Mouse (Mus musculus) erythroblast, adult 5-6 weeks (primary cell): ENCODE data around the gene Cd7. TPM values are rescaled to one million over a fixed set of nuclear protein-coding genes. Genes with fewer than 3 reads are reported as not detected.
"Not testable (repeated sequence)": the region's sequence is repeated elsewhere in the genome, so short reads cannot be mapped to it uniquely, and the experiment has no call there.

Experiments
- ATAC-seq: replicated peaks from 2 replicates; pipeline ENCODE4 v1.8.0; 2016; ENCODE audit warnings: moderate number of reproducible peaks, mild to moderate bottlenecking, moderate TSS enrichment, inconsistent platforms; ENCODE audit not compliant: poor library complexity, low FRiP score, severe bottlenecking
- total RNA-seq, 2 experiments: library from RNA; stranded (forward) in 1 of 2; stranded (reverse) in 1 of 2; fragments of 150-400 nt in 1 of 2; fragments of 200-764, 138-1000 nt in 1 of 2; gene quantifications; 2 replicates each; pipeline versions ENCODE4 v1.2.3 to v1.2.4; 2015 to 2017; ENCODE audit warnings: low replicate concordance in 2 of 2

The Cd7 gene
- total RNA-seq, 2 experiments from 2014 or later: 4.8 TPM; not detected in 1

- ATAC-seq: no peak
These were observed 12.6 kb upstream of the Cd7 start for GRCm38 (mm10) chr11:121051793-121052192.

- ATAC-seq: no peak
These were observed 10.6 kb upstream of the Cd7 start for GRCm38 (mm10) chr11:121049840-121050239.

- no peak for ATAC-seq
These were observed 8.7 kb upstream of the Cd7 start for GRCm38 (mm10) chr11:121047826-121048399.

GRCm38 (mm10) chr11:121045286-121045685 lies 6.1 kb upstream of the Cd7 start:
- no peak for ATAC-seq

- not testable (repeated sequence) for ATAC-seq
These were observed 3.8 kb upstream of the Cd7 start for GRCm38 (mm10) chr11:121043025-121043424.

- no peak for ATAC-seq
These were observed 3.3 kb upstream of the Cd7 start for GRCm38 (mm10) chr11:121042480-121042879.

- no peak for ATAC-seq
These were observed 2.4 kb upstream of the Cd7 start for GRCm38 (mm10) chr11:121041636-121042035.

- ATAC-seq: peak; percentile 61
These were observed 2.0 kb upstream of the Cd7 start for GRCm38 (mm10) chr11:121041212-121041611.

GRCm38 (mm10) chr11:121038366-121039240 lies 615 bp downstream of the Cd7 start:
- no peak for ATAC-seq

- no peak for ATAC-seq
These were observed 6.1 kb downstream of the Cd7 start for GRCm38 (mm10) chr11:121033118-121033517.

- ATAC-seq: 0 out of 2 replicates have a peak, but pooled peaks have one; percentile 42
These were observed 12.0 kb downstream of the Cd7 start for GRCm38 (mm10) chr11:121027259-121027658.

GRCm38 (mm10) chr11:121024163-121024562 lies 15.1 kb downstream of the Cd7 start:
- ATAC-seq: no peak

GRCm38 (mm10) chr11:121019501-121019900 lies 19.7 kb downstream of the Cd7 start:
- no peak for ATAC-seq

GRCm38 (mm10) chr11:121017703-121018102 lies 21.5 kb downstream of the Cd7 start:
- ATAC-seq: peak; percentile 75

- ATAC-seq: no peak
These were observed 23.7 kb downstream of the Cd7 start for GRCm38 (mm10) chr11:121015472-121015871.

GRCm38 (mm10) chr11:121014896-121015300 lies 24.3 kb downstream of the Cd7 start:
- no peak for ATAC-seq

GRCm38 (mm10) chr11:121013656-121014055 lies 25.6 kb downstream of the Cd7 start:
- ATAC-seq: no peak

- ATAC-seq: no peak
These were observed 29.0 kb downstream of the Cd7 start for GRCm38 (mm10) chr11:121010044-121010755.

GRCm38 (mm10) chr11:121006184-121006583 lies 33.0 kb downstream of the Cd7 start:
- ATAC-seq: no peak

- no peak for ATAC-seq
These were observed 34.9 kb downstream of the Cd7 start for GRCm38 (mm10) chr11:121004281-121004680.

- ATAC-seq: no peak
These were observed 37.3 kb downstream of the Cd7 start for GRCm38 (mm10) chr11:121001966-121002365.
